Mouse (Mus musculus) myocyte (in vitro differentiated cells): ENCODE results near the gene Olfr577.

Source experiments
- E2F4 ChIP-seq: IDR thresholded peaks from one replicate; pipeline ENCODE4 v1.6.1; 2011; ENCODE audit warnings: mild to moderate bottlenecking, control low read depth, moderate library complexity; ENCODE audit not compliant: insufficient read depth
- MYOG ChIP-seq, 3 experiments: IDR thresholded peaks; one replicate each; pipeline ENCODE4 v1.6.1; 2011; ENCODE audit warnings: control low read depth in 2 of 3, low read depth in 2 of 3, mild to moderate bottlenecking in 2 of 3; ENCODE audit not compliant: insufficient read length in 2 of 3, control insufficient read depth in 1 of 3, insufficient read depth in 1 of 3
- POLR2A ChIP-seq: IDR thresholded peaks from one replicate; pipeline ENCODE4 v1.6.1; 2011; ENCODE audit warnings: low read depth, mild to moderate bottlenecking, control low read depth, moderate library complexity; ENCODE audit not compliant: insufficient read length
- POLR2AphosphoS2 ChIP-seq: IDR thresholded peaks from one replicate; pipeline ENCODE4 v1.6.1; 2011; ENCODE audit warnings: low read depth, control low read depth; ENCODE audit not compliant: insufficient read length
- TCF12 ChIP-seq: IDR thresholded peaks from one replicate; pipeline ENCODE4 v1.6.1; 2011; ENCODE audit warnings: mild to moderate bottlenecking, control low read depth; ENCODE audit not compliant: poor library complexity, insufficient read depth, severe bottlenecking
- USF1 ChIP-seq: IDR thresholded peaks from one replicate; pipeline ENCODE4 v1.6.1; 2011; ENCODE audit warnings: low read depth, mild to moderate bottlenecking, control low read depth, moderate library complexity

GRCm38 (mm10) chr7:102950732-102951131, 25.0 kb downstream of the Olfr577 start:
- no peak for TF ChIP-seq POLR2A
- no peak for TF ChIP-seq USF1
- TF ChIP-seq E2F4, result no peak
- TF ChIP-seq POLR2AphosphoS2, result no peak
- no peak for TF ChIP-seq TCF12
- TF ChIP-seq MYOG (IDR thresholded peaks at IDR 0.05; ENCODE audit: control insufficient read depth in 1 of 3, insufficient read depth in 1 of 3, insufficient read length in 2 of 3, low read depth in 2 of 3), result no peak
